Mouse (Mus musculus) liver, postnatal 0 days (tissue): ENCODE results near the gene Plekho1.

Experiments used
- CTCF ChIP-seq: sonication (generic); IDR thresholded peaks from 2 replicates; pipeline ENCODE4 v1.5.1; 2016; ENCODE audit warnings: antibody characterized with exemption, low read depth
- EP300 ChIP-seq: IDR thresholded peaks from 2 replicates; pipeline ENCODE4 v1.6.1; 2016; ENCODE audit warnings: antibody characterized with exemption, low read depth, mild to moderate bottlenecking

DNA sequence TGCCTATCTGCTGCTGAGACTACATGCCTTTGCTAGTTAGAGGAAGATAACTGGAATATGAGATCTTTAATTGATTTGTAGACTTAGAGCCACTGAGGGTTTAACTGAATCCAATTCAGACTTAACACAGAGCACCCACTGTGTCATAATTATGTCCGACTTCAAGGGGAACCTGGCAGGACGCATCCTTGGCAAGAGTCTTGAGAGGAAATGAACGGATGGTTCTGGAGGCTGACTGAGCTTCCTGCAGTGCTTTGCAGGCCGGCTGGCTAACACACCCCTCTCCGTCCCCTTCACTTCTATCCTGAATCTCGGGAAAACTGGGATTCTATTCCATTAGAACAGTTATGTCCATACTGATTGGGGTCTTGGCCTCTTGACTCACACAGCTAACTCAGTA, 12.7 kb upstream of the Plekho1 start:
- TF ChIP-seq CTCF (no peak), EP300 (no peak)
